Mouse (Mus musculus) gastrocnemius, postnatal 10 days (tissue): Measurements from ENCODE around the gene Gng5. TPM values are rescaled to one million over a fixed set of nuclear protein-coding genes. Genes with fewer than 3 reads are reported as not detected.

Experiments
- DNase-seq: peaks from one replicate; pipeline ENCODE4 v3.0.0; 2021; ENCODE audit warnings: mixed read lengths
- long read RNA-seq, 2 experiments: library from polyadenylated mRNA; stranded (forward); transcript quantifications; one replicate each; pipeline ENCODE4 v2.0.0; 2021
- total RNA-seq, 2 experiments: library from RNA; stranded (reverse); gene quantifications; 2 replicates each; pipeline ENCODE4 v1.2.3; 2021

The Gng5 gene
- total RNA-seq, result 100 to 1,000 TPM; 278 TPM
- long read RNA-seq, experiment 1, transcript Gng5-201 (3 exons, 593 nt), result major isoform, 152 of 154 reads
- long read RNA-seq, experiment 1, partial matches to known transcripts, result 2 of 154 reads
- long read RNA-seq, experiment 1, other reads (novel, unspliced or antisense), result 0 of 154 reads
- long read RNA-seq, experiment 2, transcript Gng5-201 (3 exons, 593 nt), result major isoform, 126 of 127 reads
- long read RNA-seq, experiment 2, partial matches to known transcripts, result 0 of 127 reads
- long read RNA-seq, experiment 2, other reads (novel, unspliced or antisense), result 0 of 127 reads

- DNase-seq, result peak; percentile 94
Measured at GRCm38 (mm10) chr3:146499431-146500002, at the start of gene Gng5, which contains the start of gene Spata1. TSS of gene Gng5 (plus strand) at chr3:146499807. TSS of gene Spata1 (minus strand) at chr3:146499753.

- DNase-seq, result peak; percentile 91
Measured at GRCm38 (mm10) chr3:146450371-146450841, 49.2 kb upstream of the Gng5 start.

GRCm38 (mm10) chr3:146451375-146451774 lies 48.2 kb upstream of the Gng5 start:
- no peak for DNase-seq

GRCm38 (mm10) chr3:146462939-146463338 lies 36.7 kb upstream of the Gng5 start:
- DNase-seq, result no peak

- no peak for DNase-seq
Measured at GRCm38 (mm10) chr3:146469226-146469625, 30.4 kb upstream of the Gng5 start.

GRCm38 (mm10) chr3:146472657-146473056 lies 26.9 kb upstream of the Gng5 start:
- no peak for DNase-seq

GRCm38 (mm10) chr3:146473741-146474140 lies 25.9 kb upstream of the Gng5 start:
- DNase-seq, result no peak

GRCm38 (mm10) chr3:146474428-146474827 lies 25.2 kb upstream of the Gng5 start:
- DNase-seq, result no peak

GRCm38 (mm10) chr3:146482044-146482443 lies 17.6 kb upstream of the Gng5 start:
- DNase-seq, result no peak

GRCm38 (mm10) chr3:146486464-146486863 lies 13.1 kb upstream of the Gng5 start:
- no peak for DNase-seq

GRCm38 (mm10) chr3:146494941-146495340 lies 4.7 kb upstream of the Gng5 start:
- DNase-seq, result no peak

- DNase-seq, result no peak
Measured at GRCm38 (mm10) chr3:146498989-146499388, 618 bp upstream of the Gng5 start.

- DNase-seq, result peak; percentile 60
Measured at GRCm38 (mm10) chr3:146500003-146500809, 599 bp downstream of the Gng5 start.

GRCm38 (mm10) chr3:146500810-146501201 lies 1.2 kb downstream of the Gng5 start:
- no peak for DNase-seq

- DNase-seq, result no peak
Measured at GRCm38 (mm10) chr3:146501601-146502123, 2.1 kb downstream of the Gng5 start.

- DNase-seq, result no peak
Measured at GRCm38 (mm10) chr3:146506711-146507110, 7.1 kb downstream of the Gng5 start.

- DNase-seq, result no peak
Measured at GRCm38 (mm10) chr3:146520226-146520797, 20.7 kb downstream of the Gng5 start.

GRCm38 (mm10) chr3:146520798-146521651 lies 21.4 kb downstream of the Gng5 start, which contains the start of gene Rpf1:
TSS of gene Rpf1 (minus strand) at chr3:146521429.
- peak; percentile 83 for DNase-seq

- DNase-seq, result no peak
Measured at GRCm38 (mm10) chr3:146521652-146522020, 22.0 kb downstream of the Gng5 start.

GRCm38 (mm10) chr3:146528335-146528734 lies 28.7 kb downstream of the Gng5 start:
- DNase-seq, result no peak

GRCm38 (mm10) chr3:146534986-146535385 lies 35.4 kb downstream of the Gng5 start:
- DNase-seq, result no peak
